Mouse (Mus musculus): ENCODE measurements around the gene Tph2. TPM values are rescaled to one million over a fixed set of nuclear protein-coding genes. Genes with fewer than 3 reads are reported as not detected.

The Tph2 gene
- total RNA-seq, 1 experiment from 2014 or later, result not detected

DNA sequence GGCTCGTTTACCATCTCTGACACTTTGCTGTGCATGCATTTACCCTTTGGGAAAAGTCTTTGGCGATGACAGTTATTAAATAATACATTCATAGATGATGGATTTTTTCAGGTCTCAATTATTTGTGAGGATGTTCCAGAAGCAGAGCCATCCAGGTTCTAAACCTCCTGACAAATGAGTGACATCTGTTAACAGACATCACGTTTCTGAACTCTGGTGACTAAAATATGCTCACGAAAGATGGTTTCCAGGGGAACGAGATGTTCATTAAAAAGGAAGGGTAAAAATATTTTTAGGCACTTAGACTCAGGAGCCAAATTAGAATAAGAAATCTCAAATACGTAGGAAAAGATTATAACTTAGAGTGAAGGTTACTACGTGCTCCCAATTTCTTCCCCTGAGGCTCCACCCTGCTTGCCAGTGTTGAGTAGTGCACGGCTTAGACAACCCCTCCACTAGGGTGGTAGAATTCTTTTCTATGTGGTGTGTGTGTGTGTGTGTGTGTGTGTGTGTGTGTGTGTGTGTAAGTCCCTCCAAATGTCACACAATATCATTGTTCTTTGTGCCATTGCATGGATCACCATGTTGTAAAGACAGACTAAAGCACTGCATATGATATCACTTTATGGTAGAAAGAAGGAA lies 38.4 kb downstream of the Tph2 start:
- ATAC-seq (ENCODE audit: extremely low read depth, insufficient number of reproducible peaks, low FRiP score, poor library complexity, severe bottlenecking), result no peak

DNA sequence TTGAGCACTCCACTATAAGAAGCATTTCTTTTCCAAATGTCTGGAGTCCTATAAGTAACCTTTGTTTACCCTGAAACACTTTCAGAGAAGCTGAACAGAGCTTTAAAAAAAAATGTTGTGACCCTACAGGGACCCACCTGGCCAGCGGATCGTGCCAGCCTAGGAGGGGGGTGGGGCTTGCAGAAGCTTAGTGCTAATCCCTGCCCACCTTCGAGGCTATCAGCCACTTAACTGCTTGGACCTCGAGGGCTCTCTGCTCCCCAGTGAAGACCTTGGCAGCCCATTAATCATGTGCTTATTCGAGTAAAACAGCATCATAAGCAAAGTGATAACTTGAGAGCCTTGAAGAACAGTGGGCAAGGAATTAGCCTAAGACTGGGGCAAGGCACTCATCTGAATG lies 40.3 kb downstream of the Tph2 start:
- ATAC-seq (ENCODE audit: extremely low read depth, insufficient number of reproducible peaks, low FRiP score, poor library complexity, severe bottlenecking), result no peak

DNA sequence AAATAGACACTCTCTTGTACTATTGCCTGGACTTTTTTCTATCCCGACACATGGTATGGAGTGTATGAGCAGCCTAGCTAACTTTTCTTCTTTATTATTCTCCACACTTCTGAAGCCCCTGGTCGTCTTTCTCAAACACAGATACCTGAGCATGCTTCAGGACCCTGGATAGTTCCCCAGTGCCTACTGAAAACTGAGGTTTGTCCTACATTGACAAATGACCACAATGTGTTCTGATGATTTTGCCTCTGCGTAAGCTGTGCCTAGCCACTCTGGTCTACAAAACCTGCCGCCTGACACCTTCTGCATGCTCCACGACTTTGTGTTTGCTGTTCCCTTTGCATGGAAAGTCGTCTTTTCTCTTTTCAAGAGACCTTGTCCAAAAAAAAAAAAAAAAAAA lies 41.2 kb downstream of the Tph2 start:
- ATAC-seq (ENCODE audit: extremely low read depth, insufficient number of reproducible peaks, low FRiP score, poor library complexity, severe bottlenecking), result no peak

DNA sequence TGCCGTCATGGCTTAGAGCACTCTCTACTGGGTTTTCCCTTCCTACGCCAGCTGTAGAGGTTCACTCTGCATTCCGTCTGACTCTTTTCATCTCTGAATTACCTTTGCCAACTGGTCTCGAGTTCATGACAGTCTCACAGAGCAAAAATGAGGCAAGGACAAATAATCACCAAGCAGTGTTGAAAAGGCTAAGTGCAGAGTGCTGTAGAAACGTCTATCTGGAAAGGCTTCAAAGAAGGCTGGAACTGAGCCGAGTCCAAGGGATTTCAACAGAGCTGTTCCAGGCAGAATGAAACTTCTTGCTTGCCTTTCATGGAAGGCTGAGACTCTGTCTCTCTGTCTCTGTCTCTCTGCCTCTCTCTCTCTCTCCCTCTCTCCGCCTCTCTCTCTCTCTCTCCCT lies 47.8 kb downstream of the Tph2 start:
- ATAC-seq (ENCODE audit: extremely low read depth, insufficient number of reproducible peaks, low FRiP score, poor library complexity, severe bottlenecking), result no peak

DNA sequence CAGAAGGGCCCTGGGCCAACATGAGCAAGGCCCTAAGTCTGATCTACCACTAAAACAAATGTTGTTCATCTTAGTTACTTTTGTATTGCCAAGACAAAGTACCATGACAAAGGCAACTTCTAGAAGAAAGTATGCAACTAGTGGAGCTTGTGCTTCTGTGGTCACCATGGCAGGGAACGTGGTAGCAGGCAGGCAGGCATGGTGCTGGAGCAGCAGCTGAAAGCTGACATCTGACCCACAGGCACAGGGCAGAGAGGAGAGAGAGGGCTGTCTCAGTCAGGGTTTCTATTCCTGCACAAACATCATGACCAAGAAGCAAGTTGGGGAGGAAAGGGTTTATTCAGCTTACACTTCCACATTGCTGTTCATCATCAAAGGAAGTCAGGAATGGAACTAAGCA lies 56.9 kb downstream of the Tph2 start:
- ATAC-seq (ENCODE audit: extremely low read depth, insufficient number of reproducible peaks, low FRiP score, poor library complexity, severe bottlenecking), result no peak

DNA sequence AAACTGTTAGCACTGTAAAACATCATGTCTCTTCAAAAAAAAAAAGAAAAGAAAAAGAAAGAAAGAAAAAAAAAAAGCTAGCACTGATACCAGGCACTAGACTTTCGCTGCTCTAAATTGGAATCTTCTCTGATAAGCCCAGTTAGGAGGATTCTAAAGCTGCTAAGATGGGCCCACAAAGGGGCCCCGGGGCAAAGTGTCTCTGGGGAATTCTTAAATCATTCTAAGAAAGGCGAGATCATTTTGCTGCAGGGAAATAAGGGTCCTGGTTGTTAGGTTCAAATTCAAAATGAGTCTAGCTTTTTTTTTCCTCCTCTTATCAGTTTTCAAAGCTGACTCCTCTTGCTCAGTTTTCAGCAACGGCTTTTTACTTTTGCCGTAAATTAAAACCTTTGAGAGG lies 59.3 kb downstream of the Tph2 start:
- no peak for ATAC-seq (ENCODE audit: extremely low read depth, insufficient number of reproducible peaks, low FRiP score, poor library complexity, severe bottlenecking)

DNA sequence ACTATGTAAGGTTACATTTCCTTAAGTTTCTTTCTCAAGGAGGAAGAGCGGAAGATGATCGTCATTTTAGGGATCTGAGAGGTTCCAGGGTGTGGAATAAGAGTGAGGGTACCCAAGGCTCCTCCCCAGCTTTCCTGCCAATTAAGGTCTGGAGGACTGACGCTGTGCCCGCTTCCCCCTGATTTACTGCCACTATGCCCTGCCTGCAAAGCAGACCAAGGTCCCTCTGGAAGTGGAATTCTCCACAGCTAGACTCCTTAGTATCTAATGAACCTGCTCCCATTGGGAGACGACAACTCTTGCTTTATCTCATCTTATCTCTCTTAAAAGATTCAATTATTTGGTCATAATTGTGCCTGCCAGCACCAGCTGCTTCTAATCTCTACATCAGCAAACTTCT lies 59.8 kb downstream of the Tph2 start:
- no peak for ATAC-seq (ENCODE audit: extremely low read depth, insufficient number of reproducible peaks, low FRiP score, poor library complexity, severe bottlenecking)

DNA sequence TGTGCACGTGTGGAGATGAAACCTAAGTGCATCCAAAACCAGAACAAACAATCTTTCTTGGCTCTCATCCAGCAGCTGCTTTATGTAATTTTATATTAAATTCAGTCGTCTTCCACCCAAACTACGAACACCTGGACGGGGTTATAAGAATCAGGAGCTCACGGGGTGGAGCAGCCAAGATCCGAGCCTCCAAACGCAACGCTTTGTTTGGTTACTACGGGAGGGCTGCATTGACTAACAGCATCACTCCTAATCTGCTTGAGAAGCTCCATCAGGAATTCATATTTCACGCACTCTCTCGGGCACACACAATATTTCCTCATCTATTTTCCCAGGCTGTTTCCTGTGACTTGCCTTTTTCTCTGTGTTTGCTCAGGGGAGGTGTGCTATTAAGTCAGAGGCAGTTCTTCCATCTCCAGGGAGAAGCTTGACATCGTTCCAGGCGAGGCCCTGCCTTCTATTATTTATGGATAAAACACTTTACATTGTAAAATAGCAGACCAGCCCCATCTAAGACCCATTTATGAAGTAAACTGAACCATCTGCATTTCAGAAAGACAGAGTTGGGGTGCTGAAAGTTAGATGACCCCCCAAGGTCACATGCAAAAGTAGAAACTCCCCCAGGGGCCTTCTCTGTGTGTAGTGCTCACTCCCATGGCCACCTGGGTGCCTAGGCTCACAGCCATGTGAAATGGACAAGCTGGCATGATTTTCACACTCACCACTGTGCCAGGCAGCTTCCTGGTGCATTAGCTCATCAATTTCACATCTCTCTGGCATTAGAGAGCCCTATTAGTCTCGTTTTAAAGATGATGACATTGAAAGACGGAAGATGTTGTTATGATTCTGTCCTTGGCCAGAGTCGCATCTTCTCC lies 76.9 kb downstream of the Tph2 start:
- no peak for ATAC-seq (ENCODE audit: extremely low read depth, insufficient number of reproducible peaks, low FRiP score, poor library complexity, severe bottlenecking)

DNA sequence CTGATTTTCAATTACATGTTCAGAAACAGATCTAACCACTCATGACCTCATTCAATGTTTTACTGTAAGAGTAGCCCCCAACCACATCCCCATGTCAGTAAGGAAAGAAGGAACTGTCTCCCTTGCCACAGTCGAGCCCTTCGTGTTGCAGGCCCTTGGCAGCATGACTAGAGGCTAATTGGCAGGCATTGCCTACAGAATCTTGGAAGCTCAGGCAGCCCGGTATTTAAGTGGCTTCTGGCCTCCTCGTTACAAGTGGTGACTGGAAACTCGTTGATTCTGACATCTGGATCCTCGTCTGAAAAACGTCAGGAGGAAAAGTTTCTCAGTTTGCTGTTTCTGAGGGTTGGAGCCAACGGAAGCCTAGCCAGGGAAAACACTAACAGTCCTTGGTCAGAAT lies 80.6 kb downstream of the Tph2 start:
- ATAC-seq (ENCODE audit: extremely low read depth, insufficient number of reproducible peaks, low FRiP score, poor library complexity, severe bottlenecking), result no peak

DNA sequence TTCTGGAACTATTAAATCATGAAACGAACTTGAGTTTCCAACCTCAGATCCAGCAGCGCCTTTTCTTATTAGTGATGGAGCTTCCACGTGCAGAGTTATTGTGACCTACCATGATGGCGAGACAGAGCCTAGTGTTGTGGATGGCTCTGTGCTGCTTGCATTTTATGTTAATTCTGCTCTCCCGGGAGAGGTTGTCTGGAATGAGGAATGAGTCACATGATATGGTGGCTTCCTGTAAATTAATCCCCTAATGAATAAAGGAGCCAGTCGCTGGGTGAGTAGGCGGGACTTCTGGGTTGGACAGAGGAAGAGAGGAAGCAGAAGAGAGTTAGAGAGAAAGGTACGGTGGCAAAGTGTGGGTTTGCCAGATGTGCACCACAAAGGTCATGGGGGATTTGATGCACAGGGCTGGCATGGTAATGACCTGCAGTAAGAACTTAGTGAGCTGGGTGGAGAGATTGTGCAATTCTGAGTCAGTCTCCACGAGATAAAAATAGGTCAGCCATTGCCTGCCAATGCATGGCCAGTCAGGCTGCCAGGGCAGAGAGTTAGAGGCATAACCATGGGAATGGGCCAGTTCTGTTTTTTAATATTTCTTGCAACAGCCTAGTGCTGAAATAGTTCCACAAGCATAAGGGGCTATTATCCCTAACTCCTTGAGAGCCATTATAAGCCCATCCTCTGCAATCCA lies 84.8 kb downstream of the Tph2 start:
- ATAC-seq (ENCODE audit: extremely low read depth, insufficient number of reproducible peaks, low FRiP score, poor library complexity, severe bottlenecking), result no peak

DNA sequence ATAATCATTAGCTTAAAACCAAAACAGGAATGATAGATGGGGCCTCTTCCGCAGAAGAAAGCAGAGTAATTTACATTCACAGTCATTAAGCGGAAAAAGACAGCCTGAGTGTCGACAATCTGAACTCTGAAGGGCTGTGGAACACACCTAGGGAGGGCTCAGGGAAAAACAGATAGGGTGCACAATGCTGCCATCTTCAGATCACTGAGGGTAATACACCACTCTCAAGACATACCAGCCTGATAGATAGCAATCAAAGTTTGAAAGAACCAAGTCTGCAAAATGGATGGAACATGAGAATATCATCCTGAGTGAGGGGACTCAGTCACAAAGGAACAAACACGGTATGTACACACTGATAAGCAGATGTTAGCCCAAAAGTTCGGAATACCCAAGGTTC lies 87.7 kb downstream of the Tph2 start:
- ATAC-seq (ENCODE audit: extremely low read depth, insufficient number of reproducible peaks, low FRiP score, poor library complexity, severe bottlenecking), result no peak

DNA sequence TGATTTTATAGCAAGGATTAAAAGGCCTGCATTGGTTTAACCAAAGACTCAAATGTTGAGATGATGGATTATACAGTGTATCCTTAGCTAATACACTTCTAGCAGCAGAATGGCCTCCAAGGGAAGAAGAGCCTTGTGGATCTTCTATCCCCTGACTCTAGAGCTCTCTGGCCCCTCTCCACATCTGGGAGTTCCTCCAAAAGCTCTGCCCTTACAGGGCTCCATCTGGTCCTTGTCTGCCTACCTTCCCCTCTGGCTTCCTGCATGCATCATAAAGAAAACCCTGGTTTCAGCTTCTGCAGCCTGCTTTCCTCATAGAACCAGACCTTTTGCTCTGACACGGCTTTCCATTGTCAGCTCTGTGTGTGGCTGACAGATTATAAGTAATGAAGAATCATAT lies 88.6 kb downstream of the Tph2 start:
- no peak for ATAC-seq (ENCODE audit: extremely low read depth, insufficient number of reproducible peaks, low FRiP score, poor library complexity, severe bottlenecking)

DNA sequence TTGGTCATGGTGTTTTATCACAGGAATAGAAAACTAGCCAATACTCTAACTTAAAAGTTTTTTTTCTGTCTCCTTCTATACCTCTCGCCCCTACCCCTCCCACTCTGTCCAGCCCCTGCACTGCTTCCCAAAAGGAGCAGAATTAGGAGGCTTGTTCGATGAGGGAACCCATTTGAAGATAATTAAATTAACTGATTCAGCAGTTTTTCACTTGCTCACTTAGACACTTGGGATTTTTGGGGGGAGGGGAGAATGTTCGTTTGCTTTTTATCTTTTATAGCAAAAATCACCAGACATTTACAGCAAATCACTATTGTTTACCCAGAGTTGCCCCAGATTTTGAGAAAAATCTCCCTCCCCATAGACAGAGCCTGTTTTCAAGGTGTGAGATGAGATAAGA lies 106.6 kb downstream of the Tph2 start:
- no peak for ATAC-seq (ENCODE audit: extremely low read depth, insufficient number of reproducible peaks, low FRiP score, poor library complexity, severe bottlenecking)

DNA sequence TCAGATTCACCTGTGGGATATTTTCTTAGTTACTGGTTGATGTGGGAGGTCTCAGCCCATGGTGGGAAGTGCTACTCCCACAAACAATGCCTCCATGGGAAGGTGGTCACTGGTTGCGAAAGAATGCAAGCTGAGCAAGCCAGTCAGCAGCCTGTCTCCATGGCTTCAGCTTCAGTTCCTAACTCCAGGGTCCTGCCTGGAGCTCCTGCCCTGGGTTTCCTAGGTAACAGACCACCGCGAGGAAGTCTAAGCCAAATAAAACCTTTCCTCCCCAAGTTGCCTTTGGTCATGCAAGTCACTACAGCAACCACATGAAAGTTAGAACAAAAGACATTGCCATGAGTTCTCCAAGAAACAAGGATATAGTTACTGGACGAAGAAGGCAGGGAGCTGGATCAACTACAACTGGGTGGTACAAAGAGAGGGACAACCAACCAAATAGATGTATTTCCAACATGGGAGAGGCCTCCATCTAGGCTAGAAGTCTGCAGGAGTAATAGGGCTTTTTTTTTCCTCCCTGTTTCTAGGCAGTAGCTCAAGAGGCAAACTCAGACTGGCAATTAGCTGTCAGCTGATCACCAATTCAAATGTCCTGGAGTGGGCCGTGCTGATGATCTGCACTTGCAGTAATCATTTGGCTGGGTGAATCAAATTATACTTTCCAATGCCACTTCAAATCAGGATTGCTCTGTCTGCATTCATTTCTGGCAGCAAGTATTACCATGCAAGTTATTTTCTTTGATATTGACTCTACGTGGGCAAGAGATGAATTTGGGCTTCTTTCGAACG lies 115.5 kb downstream of the Tph2 start:
- no peak for ATAC-seq (ENCODE audit: extremely low read depth, insufficient number of reproducible peaks, low FRiP score, poor library complexity, severe bottlenecking)

DNA sequence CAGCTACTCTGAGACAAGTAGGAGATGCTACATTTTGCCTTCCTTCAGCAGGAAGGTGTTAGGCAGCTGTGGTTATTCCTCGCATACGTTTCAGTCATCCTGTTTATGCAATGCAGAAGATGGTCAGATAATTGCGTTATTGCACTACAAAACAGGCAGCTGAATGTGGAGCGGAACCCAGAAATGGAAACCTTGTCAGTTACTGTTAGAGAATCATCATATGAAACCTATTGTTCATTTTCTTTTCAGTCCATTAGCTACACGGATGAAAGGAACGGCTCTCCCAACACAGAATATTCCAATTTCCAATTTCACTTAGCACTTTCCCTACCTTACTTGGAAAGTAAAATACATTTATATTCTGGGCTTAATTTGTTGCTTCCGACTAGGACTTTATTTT lies 120.9 kb downstream of the Tph2 start:
- ATAC-seq (ENCODE audit: extremely low read depth, insufficient number of reproducible peaks, low FRiP score, poor library complexity, severe bottlenecking), result no peak

DNA sequence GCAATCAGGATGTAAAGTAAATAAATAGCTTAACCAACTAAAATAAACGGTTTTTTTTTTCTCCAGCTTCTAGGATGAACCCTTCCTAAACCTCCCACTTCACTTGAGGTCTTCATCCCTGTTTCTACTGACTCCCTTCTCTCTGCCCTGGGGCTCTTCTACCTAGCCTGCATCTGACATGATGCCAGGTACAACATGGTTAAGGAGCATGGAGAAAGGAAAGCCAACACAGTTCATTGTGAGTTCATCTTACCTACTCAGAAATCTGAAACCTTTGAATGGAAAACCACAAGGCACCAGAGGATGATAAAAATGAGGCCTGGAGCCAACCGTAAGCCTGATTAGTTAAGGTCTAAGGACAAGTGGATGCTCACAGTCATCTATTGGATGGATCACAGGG lies 123.3 kb downstream of the Tph2 start:
- ATAC-seq (ENCODE audit: extremely low read depth, insufficient number of reproducible peaks, low FRiP score, poor library complexity, severe bottlenecking), result no peak

DNA sequence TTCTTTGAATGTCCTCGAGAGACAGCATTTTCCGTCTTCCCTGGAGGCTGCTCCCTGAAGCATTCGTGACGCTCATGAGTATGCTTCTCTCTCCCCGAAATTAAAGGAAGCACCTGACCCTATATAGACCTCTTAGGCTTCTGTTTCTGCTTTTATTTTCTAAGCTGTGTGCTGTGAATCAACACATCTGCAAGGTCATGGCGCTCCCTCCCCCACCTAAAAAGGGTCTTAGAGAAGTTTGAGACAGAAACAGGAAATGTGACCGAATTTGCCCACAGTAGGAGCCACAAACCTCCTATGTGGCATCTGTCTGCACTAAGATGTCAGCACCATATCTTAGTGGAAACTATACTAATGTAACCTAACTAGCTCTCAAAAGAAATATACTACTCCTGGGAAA lies 124.1 kb downstream of the Tph2 start:
- ATAC-seq (ENCODE audit: extremely low read depth, insufficient number of reproducible peaks, low FRiP score, poor library complexity, severe bottlenecking), result no peak

DNA sequence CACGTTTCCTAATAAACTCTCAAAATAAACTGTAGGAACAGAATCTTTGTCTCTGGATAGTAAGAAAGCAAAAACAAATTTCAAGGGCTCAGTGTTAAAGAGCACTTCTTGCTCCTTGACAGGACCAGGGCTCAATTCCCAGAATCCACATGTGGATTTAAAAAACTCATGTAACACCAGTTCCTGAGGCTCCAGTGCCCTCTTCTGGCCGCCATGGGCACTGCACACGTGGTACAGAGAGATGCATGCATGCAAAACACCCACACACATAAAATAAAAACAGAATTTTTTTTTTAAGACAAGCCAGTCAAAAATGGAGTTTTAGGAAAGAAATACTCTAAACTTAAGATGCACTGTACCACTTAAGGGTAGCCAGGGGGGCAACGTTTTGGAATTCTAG lies 133.2 kb downstream of the Tph2 start:
- no peak for ATAC-seq (ENCODE audit: extremely low read depth, insufficient number of reproducible peaks, low FRiP score, poor library complexity, severe bottlenecking)

DNA sequence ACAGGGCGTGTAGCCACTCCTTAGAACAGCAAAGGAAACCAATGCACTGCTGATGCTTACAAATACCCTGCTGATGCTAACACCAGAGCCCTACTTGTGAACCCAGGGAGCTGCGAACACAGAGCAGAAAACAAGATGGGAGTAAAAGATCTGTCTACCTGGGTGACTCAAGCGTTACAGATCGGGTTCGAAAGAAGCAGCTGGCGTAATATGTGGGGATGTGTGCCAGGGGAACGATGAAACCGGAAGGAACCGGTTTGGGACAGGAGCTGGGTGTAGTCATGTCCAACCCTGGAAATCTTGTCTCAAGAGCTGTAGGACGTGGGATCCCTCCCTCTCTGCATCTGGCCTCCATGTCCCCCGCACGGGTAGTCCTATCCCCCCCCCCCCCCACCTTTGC lies 134.1 kb downstream of the Tph2 start:
- ATAC-seq (ENCODE audit: extremely low read depth, insufficient number of reproducible peaks, low FRiP score, poor library complexity, severe bottlenecking), result no peak

Measured in neutrophil, adult 5-6 weeks (primary cell).